ENCODE assay signal across 20 mouse cellular contexts in genomic region chr10:62172841-62173553, GRCm38 (mm10). TPM values are rescaled to one million over a fixed set of nuclear protein-coding genes. Genes with fewer than 3 reads are reported as not detected.
DNase-seq lines count a peak whose midpoint lies in the region; ATAC-seq lines count a peak whose summit lies in the region.
"Had no signal": no experiment of that assay in that cellular context is flagged by ENCODE, and none has a peak within 500 bp of the region (broad histone marks: within the 10 kb centered on the region; RNA-seq: fewer than 3 reads in every experiment).

No protein-coding gene starts in this region.

- peaks cover 4% of the 10 kb centered on the region; the same call in 1 of the 2 replicates for H3K9me3 ChIP-seq in hindbrain, embryonic 10.5 days
- H3K9me3 ChIP-seq in hindbrain, embryonic 13.5 days: peaks cover 8% of the 10 kb centered on the region
- H3K9me3 ChIP-seq in hindbrain, embryonic 12.5 days (replicated peaks): peaks cover 6% of the 10 kb centered on the region; the same call in 1 of the 2 replicates
- H3K9me3 ChIP-seq in neural tube, embryonic 11.5 days (ENCODE audit: control insufficient read depth, low read length): no peaks in the 10 kb centered on the region
- H3K9me3 ChIP-seq: forebrain, embryonic 12.5 days; limb, embryonic 12.5 days had no signal

- peaks cover 74% of the 10 kb centered on the region for H3K27me3 ChIP-seq in hindbrain, embryonic 10.5 days (ENCODE audit: insufficient read depth, poor library complexity, severe bottlenecking)
- H3K27me3 ChIP-seq in hindbrain, embryonic 13.5 days: peaks cover 79% of the 10 kb centered on the region
- H3K27me3 ChIP-seq in hindbrain, embryonic 12.5 days: peaks cover 63% of the 10 kb centered on the region
- peaks cover 11% of the 10 kb centered on the region; the same call in 1 of the 2 replicates for H3K27me3 ChIP-seq in neural tube, embryonic 11.5 days (ENCODE audit: control insufficient read depth, insufficient read depth, low read length)

- WGBS in hindbrain, embryonic 10.5 days: 2% methylated on average over 9 of the region's 9 CpGs
- WGBS in hindbrain, embryonic 13.5 days: 2% methylated on average over 9 of the region's 9 CpGs
- WGBS in hindbrain, embryonic 12.5 days: 3% methylated on average over 9 of the region's 9 CpGs
- WGBS in neural tube, embryonic 11.5 days: 3% methylated on average over 9 of the region's 9 CpGs

- no peak overlapping the region for H3K4me2 ChIP-seq in hindbrain, embryonic 13.5 days
- no peak overlapping the region for H3K4me2 ChIP-seq in hindbrain, embryonic 12.5 days (replicated peaks)
- H3K4me2 ChIP-seq in neural tube, embryonic 11.5 days (ENCODE audit: low read depth): no peak overlapping the region
- H3K4me2 ChIP-seq: forebrain, embryonic 12.5 days; heart, embryonic 11.5 days; limb, embryonic 12.5 days had no signal

- no peak overlapping the region for H3K9ac ChIP-seq in hindbrain, embryonic 13.5 days
- no peak overlapping the region for H3K9ac ChIP-seq in hindbrain, embryonic 12.5 days
- no peak overlapping the region for H3K9ac ChIP-seq in neural tube, embryonic 11.5 days (ENCODE audit: low read length)
- H3K9ac ChIP-seq: forebrain, embryonic 12.5 days; limb, embryonic 12.5 days; liver, postnatal 0 days had no signal

- H3K27ac ChIP-seq in hindbrain, embryonic 10.5 days: peak overlapping the region; percentile 81
- no peak overlapping the region for H3K27ac ChIP-seq in hindbrain, embryonic 13.5 days
- no peak overlapping the region for H3K27ac ChIP-seq in hindbrain, embryonic 12.5 days
- H3K27ac ChIP-seq in neural tube, embryonic 11.5 days (ENCODE audit: low read depth, low read length): 0 out of 2 replicates have a peak overlapping the region, but pooled peaks have one; percentile 0
- H3K27ac ChIP-seq: forebrain, embryonic 12.5 days; gastrocnemius, adult 2 months; kidney, postnatal 0 days; limb, embryonic 12.5 days had no signal

- peaks cover 40% of the 10 kb centered on the region for H3K4me1 ChIP-seq in hindbrain, embryonic 10.5 days (replicated peaks)
- H3K4me1 ChIP-seq in hindbrain, embryonic 13.5 days (replicated peaks): peaks cover 24% of the 10 kb centered on the region
- H3K4me1 ChIP-seq in hindbrain, embryonic 12.5 days: peaks cover 27% of the 10 kb centered on the region
- H3K4me1 ChIP-seq in neural tube, embryonic 11.5 days (ENCODE audit: control insufficient read depth, insufficient read depth, low read length): peaks cover 6% of the 10 kb centered on the region; the same call in 1 of the 2 replicates

- no peak for ATAC-seq in hindbrain, embryonic 13.5 days (ENCODE audit: low FRiP score)
- ATAC-seq in hindbrain, embryonic 12.5 days (ENCODE audit: low FRiP score): peak; percentile 68
- ATAC-seq in neural tube, embryonic 11.5 days (ENCODE audit: insufficient read depth, low FRiP score, low TSS enrichment): peak; percentile 74
- ATAC-seq: liver, postnatal 0 days had no signal

- peak; percentile 64 for DNase-seq in hindbrain, embryonic 10.5 days (ENCODE audit: low spot score)
- peak; percentile 26 for DNase-seq in R1 (ENCODE audit: low read depth, low spot score)
- no peak for DNase-seq in neural tube, embryonic 11.5 days (ENCODE audit: low spot score)
- DNase-seq in ovary, postnatal 10 days (ENCODE audit: low spot score): no peak
- DNase-seq in adrenal gland, postnatal 36 days: no peak
- DNase-seq in cerebellum, postnatal 36 days: no peak
- DNase-seq: adrenal gland, postnatal 25 days; gastrocnemius, adult 2 months; heart, postnatal 4 days; layer of hippocampus, adult 9-11 months; liver, postnatal 0 days; thymus, adult 2 months had no signal

- H3K4me3 ChIP-seq in hindbrain, embryonic 10.5 days: no peak overlapping the region
- H3K4me3 ChIP-seq in hindbrain, embryonic 13.5 days: no peak overlapping the region
- H3K4me3 ChIP-seq in hindbrain, embryonic 12.5 days: no peak overlapping the region
- H3K4me3 ChIP-seq in neural tube, embryonic 11.5 days (ENCODE audit: low read depth, low read length): no peak overlapping the region
- H3K4me3 ChIP-seq: forebrain, embryonic 12.5 days; gastrocnemius, adult 2 months; limb, embryonic 12.5 days had no signal

- H3K36me3 ChIP-seq in hindbrain, embryonic 10.5 days: no peaks in the 10 kb centered on the region
- no peaks in the 10 kb centered on the region for H3K36me3 ChIP-seq in hindbrain, embryonic 13.5 days
- no peaks in the 10 kb centered on the region for H3K36me3 ChIP-seq in hindbrain, embryonic 12.5 days
- H3K36me3 ChIP-seq in neural tube, embryonic 11.5 days (ENCODE audit: control insufficient read depth, insufficient read depth, low read length): no peaks in the 10 kb centered on the region
- H3K36me3 ChIP-seq: forebrain, embryonic 12.5 days; limb, embryonic 12.5 days had no signal

RNA-seq across cellular contexts. Expression of gene Fam241b, which starts 29.3 kb away (rescaled TPM):
- polyA plus RNA-seq in hindbrain, embryonic 10.5 days (2016; fragmentation: Nextera tagmentation; extraction: Ambion mirVana): 22.7 and 23.0 TPM in 2 replicates
- polyA plus RNA-seq in hindbrain, embryonic 13.5 days (2015; fragmentation: Nextera tagmentation; extraction: Ambion mirVana): 111 and 113 TPM in 2 replicates
- polyA plus RNA-seq in hindbrain, embryonic 12.5 days (2016; fragmentation: Nextera tagmentation; extraction: Ambion mirVana): 47.5 and 50.0 TPM in 2 replicates
- 9.5 and 10.9 TPM in 2 replicates for polyA plus RNA-seq in neural tube, embryonic 11.5 days (2014; fragmentation: Nextera tagmentation; extraction: Ambion mirVana)
- total RNA-seq in adrenal gland, postnatal 36 days (2021): 1 to 10 TPM; 2.2 to 5.5 TPM

RNA-seq across cellular contexts. Expression of gene Neurog3, which starts 40.1 kb away (rescaled TPM):
- 2.1 and 3.5 TPM in 2 replicates for polyA plus RNA-seq in hindbrain, embryonic 10.5 days (2016; fragmentation: Nextera tagmentation; extraction: Ambion mirVana)
- 0.30 and 0.65 TPM in 2 replicates for polyA plus RNA-seq in hindbrain, embryonic 13.5 days (2015; fragmentation: Nextera tagmentation; extraction: Ambion mirVana)
- 0.70 and 0.83 TPM in 2 replicates for polyA plus RNA-seq in hindbrain, embryonic 12.5 days (2016; fragmentation: Nextera tagmentation; extraction: Ambion mirVana)
- polyA plus RNA-seq in neural tube, embryonic 11.5 days (2014; fragmentation: Nextera tagmentation; extraction: Ambion mirVana): 11.2 and 14.7 TPM in 2 replicates
- total RNA-seq in adrenal gland, postnatal 36 days (2021): not detected
- total RNA-seq: adrenal gland, postnatal 25 days; gastrocnemius, adult 2 months; heart, postnatal 4 days; monocyte, adult 5-6 weeks had no signal
- polyA plus RNA-seq: kidney, postnatal 0 days; limb, embryonic 12.5 days; liver, postnatal 0 days; spleen, adult 2 months had no signal

RNA-seq across cellular contexts. Expression of gene Tspan15, which starts 58.1 kb away (rescaled TPM):
- polyA plus RNA-seq in hindbrain, embryonic 10.5 days (2016; fragmentation: Nextera tagmentation; extraction: Ambion mirVana): 18.6 and 18.8 TPM in 2 replicates
- 20.6 and 22.1 TPM in 2 replicates for polyA plus RNA-seq in hindbrain, embryonic 13.5 days (2015; fragmentation: Nextera tagmentation; extraction: Ambion mirVana)
- 15.7 and 16.0 TPM in 2 replicates for polyA plus RNA-seq in hindbrain, embryonic 12.5 days (2016; fragmentation: Nextera tagmentation; extraction: Ambion mirVana)
- 8.6 and 8.9 TPM in 2 replicates for polyA plus RNA-seq in neural tube, embryonic 11.5 days (2014; fragmentation: Nextera tagmentation; extraction: Ambion mirVana)
- total RNA-seq in adrenal gland, postnatal 36 days (2021): 10 to 100 TPM; 21.1 to 22.7 TPM

Comparison
In these comparisons a context has a peak if more than half of its experiments do, and no peak if none do; other contexts are left out.
1. H3K27ac ChIP-seq: peak in hindbrain, embryonic 10.5 days (single experiment) and neural tube, embryonic 11.5 days (single experiment); none in hindbrain, embryonic 13.5 days (single experiment) and hindbrain, embryonic 12.5 days (single experiment).
2. DNase-seq: peak in hindbrain, embryonic 10.5 days (single experiment) and R1 (single experiment); none in neural tube, embryonic 11.5 days (single experiment), ovary, postnatal 10 days (single experiment), adrenal gland, postnatal 36 days (0 of 2) and cerebellum, postnatal 36 days (0 of 2).